Mouse (Mus musculus): ENCODE data around the gene Lcn11.
"Not testable (repeated sequence)": the region's sequence is repeated elsewhere in the genome, so short reads cannot be mapped to it uniquely, and the experiment has no call there.

The Lcn11 gene

GRCm38 (mm10) chr2:25776717-25777116, at the start of gene Lcn11:
Gene Lcn11, plus strand, starts transcription at chr2:25777017.
- in situ Hi-C loops (cut with MseI, MboI) = no loop called here

- in situ Hi-C loops (cut with MseI, MboI) = no loop called here
These were observed 43.5 kb upstream of the Lcn11 start for GRCm38 (mm10) chr2:25733199-25733930.

GRCm38 (mm10) chr2:25736709-25737108, 40.1 kb upstream of the Lcn11 start, which contains the start of gene Obp2b:
Gene Obp2b, plus strand, starts transcription at chr2:25737009.
- in situ Hi-C loops (cut with MseI, MboI) = not testable (repeated sequence)

- in situ Hi-C loops (cut with MseI, MboI) = no loop called here
These were observed 35.1 kb upstream of the Lcn11 start for GRCm38 (mm10) chr2:25741671-25742070.

- in situ Hi-C loops (cut with MseI, MboI) = no loop called here
These were observed 22.6 kb upstream of the Lcn11 start for GRCm38 (mm10) chr2:25754201-25754600.

GRCm38 (mm10) chr2:25758064-25758625, 18.7 kb upstream of the Lcn11 start:
- in situ Hi-C loops (cut with MseI, MboI) = no loop called here

GRCm38 (mm10) chr2:25765269-25765668, 11.5 kb upstream of the Lcn11 start, which contains the start of gene Lcn3:
Gene Lcn3, plus strand, starts transcription at chr2:25765569.
- in situ Hi-C loops (cut with MseI, MboI) = no loop called here

GRCm38 (mm10) chr2:25767764-25768163, 9.1 kb upstream of the Lcn11 start:
- in situ Hi-C loops (cut with MseI, MboI) = no loop called here

GRCm38 (mm10) chr2:25773507-25773906, 3.3 kb upstream of the Lcn11 start:
- in situ Hi-C loops (cut with MseI, MboI) = no loop called here

GRCm38 (mm10) chr2:25774640-25775039, 2.2 kb upstream of the Lcn11 start:
- in situ Hi-C loops (cut with MseI, MboI) = no loop called here

- in situ Hi-C loops (cut with MseI, MboI) = no loop called here
These were observed 826 bp upstream of the Lcn11 start for GRCm38 (mm10) chr2:25775991-25776390.

GRCm38 (mm10) chr2:25779076-25779475, 2.3 kb downstream of the Lcn11 start:
- in situ Hi-C loops (cut with MseI, MboI) = no loop called here

- in situ Hi-C loops (cut with MseI, MboI) = no loop called here
These were observed 4.1 kb downstream of the Lcn11 start for GRCm38 (mm10) chr2:25780921-25781320.

- in situ Hi-C loops (cut with MseI, MboI) = no loop called here
These were observed 5.1 kb downstream of the Lcn11 start, which contains the start of gene Gm13539 for GRCm38 (mm10) chr2:25781957-25782356. Gene Gm13539, plus strand, starts transcription at chr2:25782257.

- in situ Hi-C loops (cut with MseI, MboI) = no loop called here
These were observed 8.9 kb downstream of the Lcn11 start for GRCm38 (mm10) chr2:25785573-25786322.

GRCm38 (mm10) chr2:25789092-25789491, 12.3 kb downstream of the Lcn11 start:
- in situ Hi-C loops (cut with MseI, MboI) = no loop called here

GRCm38 (mm10) chr2:25797635-25798034, 20.8 kb downstream of the Lcn11 start:
- in situ Hi-C loops (cut with MseI, MboI) = no loop called here

- in situ Hi-C loops (cut with MseI, MboI) = no loop called here
These were observed 21.2 kb downstream of the Lcn11 start for GRCm38 (mm10) chr2:25798065-25798464.

- in situ Hi-C loops (cut with MseI, MboI) = no loop called here
These were observed 34.9 kb downstream of the Lcn11 start for GRCm38 (mm10) chr2:25811711-25812110.

GRCm38 (mm10) chr2:25813364-25813763, 36.5 kb downstream of the Lcn11 start:
- in situ Hi-C loops (cut with MseI, MboI) = no loop called here

- in situ Hi-C loops (cut with MseI, MboI) = not testable (repeated sequence)
These were observed 38.9 kb downstream of the Lcn11 start, which contains the start of gene Glt6d1 for GRCm38 (mm10) chr2:25815748-25816147. Gene Glt6d1, minus strand, starts transcription at chr2:25815848.

GRCm38 (mm10) chr2:25822806-25823205, 46.0 kb downstream of the Lcn11 start, which contains the start of gene Lcn9:
Gene Lcn9, plus strand, starts transcription at chr2:25823153.
- in situ Hi-C loops (cut with MseI, MboI) = no loop called here

Data from mouse trophoblast stem cell (cell line).